Mouse (Mus musculus) frontal cortex, postnatal 25 days (tissue): ENCODE measurements at regions not wholly inside any gene's neighbourhood (a gene's known extent, or its start where the extent isn't known, plus 50 kb on each side); places are given as distances from the start of the nearest gene placed in this dataset.

ENCODE experiments used
- DNase-seq, 2 experiments: peaks; one replicate each; pipeline ENCODE4 v3.0.0; 2022; ENCODE audit warnings: low spot score in 2 of 2

DNA sequence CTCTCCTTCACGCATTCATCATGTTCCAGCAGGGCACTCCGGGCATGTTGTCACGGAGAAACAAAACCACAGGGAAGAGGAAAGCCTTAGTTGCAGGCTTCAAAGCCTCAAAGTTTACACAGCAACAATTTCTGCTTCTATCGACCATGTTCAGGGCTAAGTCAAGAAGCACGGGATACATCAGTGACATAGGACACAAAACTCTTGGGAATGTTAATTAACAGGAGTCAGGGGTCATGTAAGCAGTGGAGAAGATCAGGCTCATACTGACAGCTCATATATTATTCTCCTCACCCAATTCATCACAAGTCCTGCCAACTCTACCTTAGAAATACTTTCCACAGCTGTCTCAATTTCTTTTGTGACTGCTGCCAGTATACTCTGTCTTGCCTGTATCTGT lies 133.0 kb upstream of the Btbd3 start:
- DNase-seq, result no peak

DNA sequence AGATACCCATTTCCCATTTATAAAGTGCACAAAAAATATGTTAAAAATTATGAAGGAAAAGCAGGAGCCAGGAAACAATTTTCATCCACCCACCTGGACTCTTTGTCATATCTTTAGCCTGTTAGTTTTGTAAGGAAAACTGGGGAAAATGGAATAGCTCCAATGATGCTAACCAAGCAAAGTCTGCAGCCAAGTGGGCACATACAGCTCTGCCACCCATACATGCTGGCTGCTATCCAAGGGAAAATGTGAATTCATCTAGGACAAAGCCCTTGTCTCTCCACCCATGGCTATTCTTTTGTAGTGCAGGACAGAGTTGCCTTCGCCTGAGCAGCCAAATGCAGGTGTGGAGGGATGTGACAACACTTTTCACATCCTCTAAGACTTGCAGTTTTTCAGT lies 135.5 kb upstream of the Btbd3 start:
- DNase-seq, result no peak

- no peak for DNase-seq
Measured at GRCm38 (mm10) chr2:138120131-138120530, 136.2 kb upstream of the Btbd3 start.

DNA sequence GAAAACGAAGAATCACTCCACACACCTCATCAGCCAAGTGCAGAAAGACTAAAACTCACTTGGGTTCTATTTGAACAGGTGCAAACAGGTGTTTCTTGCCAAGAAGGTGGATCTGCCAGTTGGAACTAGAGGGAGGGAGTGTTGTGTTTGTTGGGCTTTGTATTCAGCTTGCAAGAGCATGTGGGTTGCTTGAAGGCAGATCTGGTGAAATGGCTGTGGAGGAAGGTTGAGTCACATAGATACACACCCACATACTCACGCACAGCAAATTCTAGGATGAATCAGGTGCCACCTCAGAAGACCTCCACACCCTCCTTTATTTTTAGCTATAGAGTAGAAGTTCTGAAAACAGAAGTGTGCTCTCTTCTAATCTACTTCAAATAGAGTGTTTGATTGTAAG lies 156.6 kb upstream of the Btbd3 start:
- DNase-seq, result no peak

DNA sequence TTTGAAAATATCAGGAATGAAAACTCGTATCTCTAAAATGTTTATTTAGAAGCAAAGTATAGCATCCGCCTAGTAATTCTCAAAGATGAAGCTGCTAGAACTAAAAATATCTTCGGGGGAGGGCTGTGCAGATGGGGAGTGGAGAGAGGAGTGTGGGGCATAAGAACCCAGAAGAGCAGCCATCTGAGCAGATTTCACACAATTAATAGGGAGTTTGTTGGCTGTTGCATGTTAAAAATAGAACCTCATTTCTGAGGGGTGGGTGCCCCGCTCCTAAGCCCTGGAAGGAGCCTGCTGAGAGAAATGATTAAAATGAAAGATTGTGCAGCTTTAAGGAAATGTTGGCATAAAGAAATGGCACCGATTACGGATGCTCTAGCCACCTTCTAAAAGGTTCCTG lies 171.0 kb upstream of the Btbd3 start:
- peak in 1 of 2 experiments; percentile 9 for DNase-seq

- DNase-seq, result no peak
Measured at GRCm38 (mm10) chr2:138084564-138085283, 171.6 kb upstream of the Btbd3 start.

- no peak for DNase-seq
Measured at GRCm38 (mm10) chr2:138074020-138074613, 182.2 kb upstream of the Btbd3 start.

DNA sequence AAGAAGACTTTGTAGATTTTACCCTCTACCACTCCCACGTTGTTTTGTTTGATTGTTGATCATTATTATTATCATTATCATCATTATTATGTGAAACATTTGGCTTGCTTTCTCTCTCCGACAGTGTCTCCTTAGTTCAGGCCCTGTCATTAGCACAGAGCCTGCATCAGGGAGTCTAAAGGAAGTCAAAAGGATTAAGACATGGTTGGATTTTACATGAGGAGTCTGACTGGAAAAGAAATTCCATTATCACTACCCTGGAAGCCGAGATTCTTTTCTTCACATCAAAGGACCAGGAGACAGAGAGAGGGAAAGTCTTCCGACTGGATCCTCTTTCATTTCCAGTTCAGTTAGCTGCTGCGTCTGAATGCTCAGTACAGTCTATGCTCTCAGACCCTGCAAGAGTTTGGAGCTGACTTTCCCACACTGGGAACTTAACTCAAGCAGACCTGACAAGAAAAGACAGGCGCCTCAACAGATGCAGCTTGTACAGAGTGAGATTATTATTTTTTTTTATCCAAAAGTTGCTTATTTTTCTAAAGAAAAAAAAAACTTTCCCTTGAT lies 184.1 kb upstream of the Btbd3 start:
- DNase-seq, result no peak

DNA sequence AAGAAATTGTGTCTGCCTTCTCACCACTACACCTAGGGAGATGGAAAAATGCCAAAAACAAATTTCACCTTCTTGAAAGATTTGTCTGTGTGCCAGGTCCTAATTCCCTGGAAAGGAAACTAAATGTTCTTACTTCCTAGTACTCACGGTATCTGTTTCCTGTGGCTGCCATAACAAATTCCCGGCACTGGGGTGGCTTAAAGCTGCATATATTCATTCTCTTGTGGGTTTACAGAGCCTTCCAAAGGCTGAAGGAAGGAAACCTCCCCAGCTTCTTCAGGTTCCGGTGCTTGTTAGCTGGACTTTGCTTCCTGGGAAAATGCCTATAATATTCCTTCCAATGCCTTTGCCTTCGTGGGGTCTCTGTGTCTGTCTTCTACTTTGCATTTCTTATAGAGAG lies 203.3 kb upstream of the Btbd3 start:
- DNase-seq, result no peak

GRCm38 (mm10) chr2:138048341-138048740 lies 208.0 kb upstream of the Btbd3 start:
- no peak for DNase-seq

DNA sequence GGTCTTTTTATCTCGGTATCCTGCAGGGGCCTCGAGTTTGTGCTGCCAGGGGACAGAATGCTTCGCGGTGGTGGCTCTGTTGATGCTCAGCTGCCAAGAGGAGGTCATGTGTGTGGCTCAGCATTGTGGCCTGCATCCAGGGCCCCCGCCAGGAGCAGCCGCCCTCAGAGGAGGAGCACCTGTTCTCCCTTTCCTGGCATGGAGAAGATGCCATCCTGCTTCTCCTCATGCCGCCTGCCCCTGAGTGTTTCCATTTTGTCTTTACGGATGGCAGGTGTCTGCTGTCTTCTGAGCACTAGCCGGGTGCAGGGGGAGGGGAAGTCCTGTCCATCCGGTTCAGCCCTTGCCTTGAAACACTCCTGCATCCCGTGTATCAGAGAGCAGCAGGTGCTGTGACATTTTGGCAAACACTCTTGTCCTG lies 208.6 kb upstream of the Btbd3 start:
- DNase-seq, result no peak

DNA sequence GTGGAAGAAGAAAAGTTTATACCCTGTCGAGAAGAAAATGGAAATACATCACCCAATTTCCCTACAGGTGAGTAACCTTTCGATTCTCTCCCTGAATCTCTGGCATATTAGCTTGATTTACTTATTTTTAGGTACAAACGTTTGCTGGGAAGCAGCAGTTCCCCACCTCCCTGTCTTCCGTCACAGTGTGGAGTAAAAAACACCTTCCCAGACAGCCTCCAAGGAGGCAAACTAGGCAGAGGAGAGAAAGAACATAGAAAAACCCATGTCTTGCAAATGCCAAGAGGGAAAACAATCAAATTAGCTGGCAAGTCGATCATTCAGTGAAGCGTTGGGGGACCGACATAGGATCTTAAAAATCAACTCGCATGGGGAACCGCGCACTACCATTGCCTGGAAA lies 209.0 kb upstream of the Btbd3 start:
- DNase-seq, result no peak

DNA sequence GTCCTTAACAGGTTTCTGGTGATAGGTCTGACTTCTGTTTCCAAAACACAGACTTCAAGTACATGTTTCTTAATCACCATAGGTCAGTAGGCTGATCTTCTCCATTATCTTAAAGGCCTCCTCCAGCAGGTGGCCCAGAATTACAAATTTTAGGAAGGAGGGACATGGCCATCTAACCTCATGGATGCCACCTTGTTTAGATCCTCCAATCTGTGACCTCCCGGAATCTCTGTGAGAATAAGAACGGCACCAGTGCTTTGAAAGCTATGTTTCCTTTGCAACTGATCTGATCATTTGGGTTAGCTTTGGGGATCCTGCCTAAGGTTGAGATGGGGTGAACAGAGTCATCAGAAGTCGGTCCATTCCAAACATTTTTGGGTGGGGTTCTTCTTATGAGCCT lies 209.4 kb upstream of the Btbd3 start:
- DNase-seq, result no peak

DNA sequence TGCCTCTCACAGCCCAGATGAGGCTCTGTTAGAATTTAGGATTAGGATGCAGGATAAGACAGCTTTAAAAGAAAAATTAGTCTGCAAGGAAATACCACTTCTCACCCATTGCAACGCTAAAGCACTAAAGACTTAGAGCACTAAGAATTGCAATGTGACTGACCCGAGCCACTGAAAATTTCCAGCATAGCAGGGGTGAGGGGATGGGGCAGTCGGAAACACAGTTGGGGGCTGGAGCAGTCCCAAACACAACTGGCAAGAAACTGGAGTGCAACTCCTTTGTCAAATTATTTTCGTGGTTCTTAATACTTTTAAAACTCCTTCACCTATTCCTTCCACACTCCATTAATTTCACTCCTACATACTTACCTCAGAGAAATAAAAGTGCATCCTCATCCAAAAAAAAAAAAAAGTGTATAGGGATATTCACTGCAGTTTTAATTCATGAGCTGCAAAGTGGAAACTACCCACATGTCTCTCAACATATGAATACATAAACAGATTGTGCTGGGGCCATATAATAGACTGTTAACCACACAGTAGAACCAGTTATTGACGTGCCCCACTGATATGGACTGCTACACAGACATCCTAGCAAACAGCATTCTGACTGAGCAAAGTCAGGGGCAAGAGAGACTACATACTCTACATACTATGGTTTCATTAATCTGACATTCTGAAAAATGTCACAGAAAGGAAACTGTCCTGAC lies 210.3 kb upstream of the Btbd3 start:
- no peak for DNase-seq

GRCm38 (mm10) chr2:138040706-138041105 lies 215.7 kb upstream of the Btbd3 start:
- no peak for DNase-seq

DNA sequence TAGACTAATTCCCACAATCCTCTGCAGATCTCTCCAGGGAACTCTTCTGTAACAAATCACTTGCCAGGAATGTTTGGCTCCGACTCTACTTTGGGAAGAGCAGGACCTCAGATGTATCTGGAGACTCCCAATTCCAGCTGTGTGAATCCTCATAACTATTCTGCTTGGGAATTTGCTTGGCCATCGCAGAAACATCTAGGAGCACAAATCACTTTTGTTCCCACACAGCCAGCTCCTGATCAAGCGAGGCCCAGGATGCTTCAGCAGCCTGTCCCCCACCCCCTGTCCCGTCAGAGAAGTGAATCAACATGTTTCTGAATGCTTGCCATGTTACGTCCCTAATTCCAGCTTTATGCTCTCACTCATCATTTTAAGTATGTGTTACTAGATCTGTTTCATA lies 216.1 kb upstream of the Btbd3 start:
- no peak for DNase-seq

GRCm38 (mm10) chr2:138034123-138034736 lies 222.1 kb upstream of the Btbd3 start:
- DNase-seq, result no peak

- peak; percentile 47 to 72 for DNase-seq
Measured at GRCm38 (mm10) chr2:138033379-138034122, 222.8 kb upstream of the Btbd3 start.

GRCm38 (mm10) chr2:138027411-138027810 lies 229.0 kb upstream of the Btbd3 start:
- DNase-seq, result no peak

DNA sequence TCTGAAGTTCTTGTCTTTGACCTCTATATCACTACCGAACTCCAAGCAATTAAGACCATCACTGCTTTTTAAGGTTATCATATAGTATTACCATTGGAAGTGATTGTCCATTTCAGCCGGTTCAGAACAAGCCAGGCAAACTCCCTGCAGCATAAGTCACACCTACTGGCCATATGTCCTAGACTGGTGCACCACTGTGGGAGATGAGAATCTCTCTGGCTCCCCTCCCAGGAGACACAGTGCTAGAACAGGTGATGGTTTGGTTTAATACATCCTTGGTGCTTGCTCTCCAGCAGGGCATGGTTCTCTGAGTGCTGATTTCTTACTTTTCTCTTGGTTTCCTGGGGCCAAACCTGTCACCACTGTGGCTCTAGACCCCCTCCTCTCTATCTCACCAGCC lies 232.8 kb upstream of the Btbd3 start:
- no peak for DNase-seq

GRCm38 (mm10) chr2:137981766-137982165 lies 274.6 kb upstream of the Btbd3 start:
- DNase-seq, result no peak

DNA sequence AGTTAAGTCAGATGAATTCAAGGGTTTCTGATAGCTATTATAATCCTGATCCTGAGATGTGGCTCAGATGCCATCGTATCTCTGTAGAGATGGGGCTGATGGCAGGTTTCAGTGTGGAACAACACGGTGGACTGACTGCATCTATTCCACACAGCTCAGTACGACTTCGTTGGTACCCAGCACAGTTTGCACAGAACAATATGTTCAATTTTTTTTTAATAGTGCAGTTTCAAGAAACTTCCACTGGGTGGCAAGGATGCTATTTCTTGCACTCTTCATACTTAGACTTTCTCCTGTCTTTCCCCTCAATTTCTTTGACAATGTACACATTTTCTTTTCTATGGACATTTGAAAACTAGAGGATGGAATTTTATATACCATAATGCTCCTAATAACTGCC lies 278.6 kb upstream of the Btbd3 start:
- DNase-seq, result no peak
